Mouse (Mus musculus): ENCODE data around the gene Krt24. TPM values are rescaled to one million over a fixed set of nuclear protein-coding genes. Genes with fewer than 3 reads are reported as not detected.

Gene Krt24
- total and polyA plus RNA-seq, 2 experiments from 2014 or later: 0.07 TPM; not detected in 1

DNA sequence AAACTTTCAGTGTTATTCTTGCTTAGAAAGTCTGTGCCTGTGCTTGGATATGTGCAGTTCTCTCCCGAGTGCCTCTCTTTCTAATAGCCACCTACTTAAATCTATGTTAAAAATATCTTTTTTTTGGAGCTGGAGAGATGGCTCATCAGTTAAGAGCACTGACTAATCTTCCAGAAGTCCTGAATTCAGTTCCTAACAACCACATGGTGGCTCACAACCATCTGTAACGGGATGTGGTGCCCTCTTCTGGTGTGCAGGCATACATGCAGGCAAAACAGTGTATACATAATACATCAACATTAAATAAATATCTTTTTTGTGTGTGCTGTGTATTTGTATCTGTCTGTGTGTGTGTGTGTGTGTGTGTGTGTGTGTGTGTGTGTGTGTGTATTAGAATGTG is 31.2 kb downstream of the Krt24 start:
- Histone ChIP-seq H3K9ac (replicated peaks; ENCODE audit: low read length, poor library complexity, severe bottlenecking) (no peak overlapping the region), H3K9me3 (ENCODE audit: low read length) (no peaks in the 10 kb centered on the region), H3K4me3 (ENCODE audit: low read depth, low read length) (no peak overlapping the region), H3K27me3 (ENCODE audit: insufficient read depth, low read length) (no peaks in the 10 kb centered on the region), H3K4me1 (ENCODE audit: insufficient read depth, low read length) (no peaks in the 10 kb centered on the region), H3K27ac (ENCODE audit: low read depth, low read length) (no peak overlapping the region), H3K4me2 (ENCODE audit: low read depth, low read length, poor library complexity, severe bottlenecking) (no peak overlapping the region), H3K36me3 (ENCODE audit: insufficient read depth, low read length) (no peaks in the 10 kb centered on the region)
- no peak for DNase-seq (ENCODE audit: low spot score)
- peak; percentile 44 for TF ChIP-seq CTCF (IDR thresholded peaks at IDR 0.05)
- WGBS: 59% methylated on average over 2 of the region's 2 CpGs
- ATAC-seq (ENCODE audit: low FRiP score): no peak

DNA sequence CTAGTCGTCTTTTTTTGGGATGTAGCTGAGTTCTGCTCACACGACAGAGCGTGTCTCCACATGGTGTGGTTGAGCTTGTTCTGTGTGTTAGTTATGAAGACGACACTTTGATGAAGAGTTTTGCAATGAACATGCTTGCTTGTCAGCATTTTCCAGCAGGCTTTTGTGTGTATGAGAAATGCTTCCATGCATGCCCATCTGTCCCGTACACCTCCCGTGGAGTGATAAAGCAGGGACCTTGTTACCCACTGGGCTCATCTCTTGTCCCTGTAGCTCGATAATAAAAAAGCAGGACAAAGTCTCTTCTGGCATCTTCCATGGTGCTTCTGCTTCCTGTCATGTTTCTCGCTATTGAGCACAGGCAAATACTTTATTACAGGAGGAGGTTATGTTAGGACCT is 32.4 kb downstream of the Krt24 start:
- no peaks in the 10 kb centered on the region for H3K9me3 ChIP-seq (ENCODE audit: low read length)
- no peak overlapping the region for H3K27ac ChIP-seq (ENCODE audit: low read depth, low read length)
- no peak overlapping the region for H3K4me3 ChIP-seq (ENCODE audit: low read depth, low read length)
- H3K4me1 ChIP-seq (ENCODE audit: insufficient read depth, low read length): no peaks in the 10 kb centered on the region
- no peak overlapping the region for H3K4me2 ChIP-seq (ENCODE audit: low read depth, low read length, poor library complexity, severe bottlenecking)
- H3K36me3 ChIP-seq (ENCODE audit: insufficient read depth, low read length): no peaks in the 10 kb centered on the region
- ATAC-seq (ENCODE audit: low FRiP score): no peak
- no peak overlapping the region for H3K9ac ChIP-seq (replicated peaks; ENCODE audit: low read length, poor library complexity, severe bottlenecking)
- WGBS: 55% methylated on average over 8 of the region's 8 CpGs
- TF ChIP-seq CTCF (IDR thresholded peaks at IDR 0.05): no peak
- no peaks in the 10 kb centered on the region for H3K27me3 ChIP-seq (ENCODE audit: insufficient read depth, low read length)
- no peak for DNase-seq (ENCODE audit: low spot score)

DNA sequence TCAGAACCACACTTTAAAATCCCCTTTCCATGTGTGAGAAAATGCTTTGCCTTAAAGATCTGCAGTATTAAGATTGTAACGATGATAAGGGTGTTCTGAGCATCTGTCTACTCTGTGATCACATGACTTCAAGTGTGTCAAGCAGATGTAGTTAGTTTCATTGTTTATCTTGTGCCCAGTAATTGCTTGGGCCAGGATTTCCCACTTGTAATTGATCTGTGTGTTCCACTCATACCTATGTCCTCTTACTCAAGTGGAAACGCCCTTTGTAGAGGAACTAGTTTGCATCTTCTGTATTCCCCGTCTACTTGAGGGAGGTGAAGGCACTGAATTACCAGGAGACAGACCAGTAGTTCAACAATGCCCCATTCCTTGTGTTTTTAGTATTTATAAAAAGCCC is 34.4 kb downstream of the Krt24 start:
- Histone ChIP-seq H3K36me3 (ENCODE audit: insufficient read depth, low read length) (no peaks in the 10 kb centered on the region), H3K9ac (replicated peaks; ENCODE audit: low read length, poor library complexity, severe bottlenecking) (no peak overlapping the region), H3K4me2 (ENCODE audit: low read depth, low read length, poor library complexity, severe bottlenecking) (no peak overlapping the region), H3K4me3 (ENCODE audit: low read depth, low read length) (no peak overlapping the region), H3K4me1 (ENCODE audit: insufficient read depth, low read length) (no peaks in the 10 kb centered on the region), H3K27me3 (ENCODE audit: insufficient read depth, low read length) (no peaks in the 10 kb centered on the region), H3K9me3 (ENCODE audit: low read length) (no peaks in the 10 kb centered on the region), H3K27ac (ENCODE audit: low read depth, low read length) (no peak overlapping the region)
- 87% methylated on average over 3 of the region's 3 CpGs for WGBS
- DNase-seq (ENCODE audit: low spot score) (no peak), ATAC-seq (ENCODE audit: low FRiP score) (no peak)
- no peak for TF ChIP-seq CTCF (IDR thresholded peaks at IDR 0.05)

DNA sequence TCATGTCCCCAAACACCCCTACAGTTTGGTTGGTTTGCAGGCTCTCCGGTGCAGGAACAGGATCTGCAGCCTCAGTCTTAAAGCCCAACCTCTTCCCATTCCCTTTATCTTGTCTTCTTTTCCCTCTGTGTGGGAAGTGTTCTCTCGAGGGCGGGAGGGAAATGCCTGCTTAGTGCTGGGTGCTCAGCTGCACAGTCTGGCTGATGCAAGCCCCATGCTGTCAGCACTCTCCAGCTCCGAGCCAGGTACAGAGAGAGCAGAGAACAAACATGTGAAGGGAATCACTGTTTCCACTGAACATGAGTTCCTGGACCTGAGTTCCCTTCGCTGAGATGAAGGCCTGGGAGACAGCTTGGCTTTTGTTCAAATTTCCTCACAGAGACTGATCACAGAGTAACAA is 34.8 kb downstream of the Krt24 start:
- H3K4me2 ChIP-seq (ENCODE audit: low read depth, low read length, poor library complexity, severe bottlenecking): no peak overlapping the region
- H3K27ac ChIP-seq (ENCODE audit: low read depth, low read length): no peak overlapping the region
- WGBS: 66% methylated on average over 5 of the region's 5 CpGs
- no peaks in the 10 kb centered on the region for H3K27me3 ChIP-seq (ENCODE audit: insufficient read depth, low read length)
- ATAC-seq (ENCODE audit: low FRiP score): no peak
- no peaks in the 10 kb centered on the region for H3K9me3 ChIP-seq (ENCODE audit: low read length)
- DNase-seq (ENCODE audit: low spot score): no peak
- H3K4me3 ChIP-seq (ENCODE audit: low read depth, low read length): no peak overlapping the region
- TF ChIP-seq CTCF (IDR thresholded peaks at IDR 0.05): no peak
- H3K36me3 ChIP-seq (ENCODE audit: insufficient read depth, low read length): no peaks in the 10 kb centered on the region
- no peaks in the 10 kb centered on the region for H3K4me1 ChIP-seq (ENCODE audit: insufficient read depth, low read length)
- no peak overlapping the region for H3K9ac ChIP-seq (replicated peaks; ENCODE audit: low read length, poor library complexity, severe bottlenecking)

DNA sequence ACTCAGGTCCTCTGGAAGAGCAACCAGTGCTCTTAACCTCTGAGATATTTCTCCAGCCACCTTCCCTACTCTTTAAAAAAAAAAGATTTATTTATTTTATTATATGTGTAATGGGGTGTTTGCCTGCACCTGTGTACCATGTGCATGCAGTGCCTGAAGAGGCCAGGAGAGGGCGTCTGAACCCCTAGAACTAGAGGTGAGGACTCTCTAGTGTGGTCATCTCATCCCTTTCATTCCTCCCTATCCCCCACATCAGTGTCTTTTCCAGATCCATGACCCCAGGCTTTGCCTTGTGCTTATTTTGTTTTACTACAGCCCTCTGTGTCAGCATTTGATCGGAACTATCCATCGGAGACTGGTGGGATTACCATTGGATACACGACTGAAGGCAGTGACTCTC is 35.9 kb downstream of the Krt24 start:
- DNase-seq (ENCODE audit: low spot score): peak; percentile 42
- Histone ChIP-seq H3K27ac (ENCODE audit: low read depth, low read length) (no peak overlapping the region), H3K9me3 (ENCODE audit: low read length) (no peaks in the 10 kb centered on the region), H3K36me3 (ENCODE audit: insufficient read depth, low read length) (no peaks in the 10 kb centered on the region), H3K4me1 (ENCODE audit: insufficient read depth, low read length) (no peaks in the 10 kb centered on the region), H3K4me3 (ENCODE audit: low read depth, low read length) (no peak overlapping the region), H3K4me2 (ENCODE audit: low read depth, low read length, poor library complexity, severe bottlenecking) (no peak overlapping the region), H3K27me3 (ENCODE audit: insufficient read depth, low read length) (no peaks in the 10 kb centered on the region), H3K9ac (replicated peaks; ENCODE audit: low read length, poor library complexity, severe bottlenecking) (no peak overlapping the region)
- WGBS: 58% methylated on average over 4 of the region's 4 CpGs
- TF ChIP-seq CTCF (IDR thresholded peaks at IDR 0.05): peak; percentile 61
- no peak for ATAC-seq (ENCODE audit: low FRiP score)

DNA sequence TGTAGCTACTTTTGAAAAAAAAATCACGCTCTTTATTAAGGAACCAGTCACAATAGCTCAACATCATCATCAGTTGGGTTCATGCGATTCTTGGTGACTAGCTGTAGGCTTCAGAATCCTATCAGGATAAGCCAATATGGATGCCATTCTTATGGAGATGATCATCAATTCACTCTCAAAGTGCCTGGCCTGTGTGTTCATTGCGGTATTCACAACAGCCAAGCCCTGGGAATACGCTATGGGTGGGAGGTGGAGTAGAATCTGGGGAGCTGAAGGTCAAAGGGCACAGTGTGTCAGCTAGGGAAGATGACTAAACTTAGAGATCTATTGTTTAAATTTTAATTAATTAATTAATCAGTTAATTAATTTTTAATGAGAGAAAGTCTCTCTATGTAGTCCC is 37.1 kb downstream of the Krt24 start:
- Histone ChIP-seq H3K36me3 (ENCODE audit: insufficient read depth, low read length) (no peaks in the 10 kb centered on the region), H3K9me3 (ENCODE audit: low read length) (no peaks in the 10 kb centered on the region), H3K4me3 (ENCODE audit: low read depth, low read length) (no peak overlapping the region), H3K4me1 (ENCODE audit: insufficient read depth, low read length) (no peaks in the 10 kb centered on the region), H3K4me2 (ENCODE audit: low read depth, low read length, poor library complexity, severe bottlenecking) (no peak overlapping the region), H3K9ac (replicated peaks; ENCODE audit: low read length, poor library complexity, severe bottlenecking) (no peak overlapping the region), H3K27me3 (ENCODE audit: insufficient read depth, low read length) (no peaks in the 10 kb centered on the region), H3K27ac (ENCODE audit: low read depth, low read length) (no peak overlapping the region)
- TF ChIP-seq CTCF (IDR thresholded peaks at IDR 0.05): no peak
- WGBS: 91% methylated on average over 4 of the region's 4 CpGs
- DNase-seq (ENCODE audit: low spot score): no peak
- no peak for ATAC-seq (ENCODE audit: low FRiP score)

All from midbrain, postnatal 0 days (tissue).